9 mouse cellular contexts compared by ENCODE assay signal in the genomic region with DNA sequence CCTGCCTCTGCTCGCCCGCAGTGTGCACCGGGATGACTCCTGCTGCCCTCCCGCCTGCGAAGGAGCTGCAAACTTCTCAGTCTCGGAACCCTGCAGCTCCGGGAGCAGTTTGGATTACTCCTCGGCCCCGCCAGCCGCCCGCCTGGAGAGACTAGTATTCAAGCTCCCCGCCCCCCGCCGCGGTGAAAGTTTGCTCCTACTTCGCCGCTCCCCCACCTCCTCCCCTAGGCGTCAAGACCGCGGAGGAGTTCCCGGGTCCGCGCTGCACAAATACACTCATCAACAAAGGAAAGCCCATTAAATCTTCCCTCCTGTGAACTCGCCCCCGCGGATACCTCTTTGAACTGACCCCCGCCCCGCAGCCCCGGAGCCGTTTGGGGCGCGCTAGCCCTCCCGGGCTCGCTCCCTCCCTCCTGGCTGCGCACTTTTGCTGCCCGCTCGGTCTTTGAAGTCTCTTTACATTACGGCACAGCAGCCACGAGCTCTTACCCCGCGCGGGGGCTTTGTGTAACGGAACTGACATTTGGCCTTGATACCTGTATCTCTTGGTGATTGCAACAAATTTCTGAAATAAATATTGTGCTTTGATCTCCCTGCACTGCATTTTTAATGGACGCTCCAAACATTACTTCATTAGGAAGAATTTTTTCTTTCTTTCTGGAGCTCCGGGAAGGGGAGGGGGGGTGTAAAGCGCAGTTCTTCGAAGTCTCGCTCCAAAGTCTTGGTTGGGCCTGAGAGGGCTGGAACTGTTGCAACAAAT. TPM values are rescaled to one million over a fixed set of nuclear protein-coding genes. Genes with fewer than 3 reads are reported as not detected.
DNase-seq lines count a peak whose midpoint lies in the region; ATAC-seq and TF ChIP-seq lines count a peak whose summit lies in the region.
"Had no signal": no experiment of that assay in that cellular context is flagged by ENCODE, and none has a peak within 500 bp of the region (broad histone marks: within the 10 kb centered on the region; RNA-seq: fewer than 3 reads in every experiment).

No protein-coding gene starts in this region.

- H3K27me3 ChIP-seq in forebrain, embryonic 11.5 days (ENCODE audit: control insufficient read depth, insufficient read depth, low read length): peaks cover 59% of the 10 kb centered on the region
- H3K27me3 ChIP-seq in intestine, embryonic 16.5 days (replicated peaks; ENCODE audit: control insufficient read depth, insufficient read depth, low read length): peaks cover 57% of the 10 kb centered on the region
- H3K27me3 ChIP-seq in liver, embryonic 16.5 days (ENCODE audit: control insufficient read depth, insufficient read depth, low read depth, low read length): peaks cover 69% of the 10 kb centered on the region
- H3K27me3 ChIP-seq in thymus, adult 2 months (ENCODE audit: control insufficient read depth, insufficient read depth, low read length): peaks cover 24% of the 10 kb centered on the region

- no peak for TF ChIP-seq CTCF in thymus, adult 2 months (IDR thresholded peaks at IDR 0.05; ENCODE audit: borderline replicate concordance, control insufficient read depth, extremely low read depth, insufficient read depth, low read length, poor library complexity)

- peak; percentile 32 for DNase-seq in thymus, postnatal 4 days
- no peak for DNase-seq in thymus, adult 18-20 months
- DNase-seq in forebrain, embryonic 11.5 days (ENCODE audit: low spot score): peak; percentile 76
- DNase-seq in ovary, postnatal 10 days (ENCODE audit: low spot score): peak; percentile 13
- no peak for DNase-seq in thymus, postnatal 0 days (ENCODE audit: low spot score)
- no peak for DNase-seq in thymus, adult 2 months

- under 1% methylated on average over 48 of the region's 48 CpGs for WGBS in forebrain, embryonic 11.5 days
- WGBS in intestine, embryonic 16.5 days: 1% methylated on average over 48 of the region's 48 CpGs
- WGBS in liver, embryonic 16.5 days (ENCODE audit: insufficient replicate concordance): under 1% methylated on average over 48 of the region's 48 CpGs
- WGBS in thymus, adult 2 months: 4% methylated on average over 48 of the region's 48 CpGs

- H3K27ac ChIP-seq in forebrain, embryonic 11.5 days (ENCODE audit: low read depth, low read length): no peak overlapping the region; the same call in 1 of the 2 replicates
- no peak overlapping the region for H3K27ac ChIP-seq in intestine, embryonic 16.5 days (ENCODE audit: low read length)
- H3K27ac ChIP-seq in liver, embryonic 16.5 days (ENCODE audit: low read length): no peak overlapping the region
- H3K27ac ChIP-seq in thymus, adult 2 months (ENCODE audit: control insufficient read depth, insufficient read depth, low read length): no peak overlapping the region

- peaks cover 34% of the 10 kb centered on the region for H3K4me1 ChIP-seq in forebrain, embryonic 11.5 days (replicated peaks; ENCODE audit: control insufficient read depth, insufficient read depth, low read length)
- H3K4me1 ChIP-seq in intestine, embryonic 16.5 days (ENCODE audit: control insufficient read depth, insufficient read depth, low read length): peaks cover 28% of the 10 kb centered on the region
- peaks cover 3% of the 10 kb centered on the region for H3K4me1 ChIP-seq in liver, embryonic 16.5 days (ENCODE audit: control insufficient read depth, low read depth, low read length)
- peaks cover 4% of the 10 kb centered on the region; the same call in 1 of the 2 replicates for H3K4me1 ChIP-seq in thymus, adult 2 months (replicated peaks; ENCODE audit: control insufficient read depth, insufficient read depth, low read length)

- H3K36me3 ChIP-seq in forebrain, embryonic 11.5 days (ENCODE audit: control insufficient read depth, insufficient read depth, low read length): no peaks in the 10 kb centered on the region
- H3K36me3 ChIP-seq in intestine, embryonic 16.5 days (ENCODE audit: control insufficient read depth, insufficient read depth, low read length): no peaks in the 10 kb centered on the region
- no peaks in the 10 kb centered on the region for H3K36me3 ChIP-seq in liver, embryonic 16.5 days (ENCODE audit: control insufficient read depth, insufficient read depth)
- no peaks in the 10 kb centered on the region for H3K36me3 ChIP-seq in thymus, adult 2 months (ENCODE audit: control insufficient read depth, insufficient read depth, low read length)

- H3K9ac ChIP-seq in forebrain, embryonic 11.5 days (ENCODE audit: low read length): peak overlapping the region; percentile 25; the same call in 1 of the 2 replicates
- peak overlapping the region; percentile 24; the same call in 1 of the 2 replicates for H3K9ac ChIP-seq in intestine, embryonic 16.5 days (ENCODE audit: low read depth, low read length)
- no peak overlapping the region for H3K9ac ChIP-seq in liver, embryonic 16.5 days (ENCODE audit: low read depth, low read length)

- no peaks in the 10 kb centered on the region for H3K9me3 ChIP-seq in forebrain, embryonic 11.5 days (ENCODE audit: control insufficient read depth, low read length)
- no peaks in the 10 kb centered on the region for H3K9me3 ChIP-seq in intestine, embryonic 16.5 days (ENCODE audit: control insufficient read depth, low read length)
- no peaks in the 10 kb centered on the region for H3K9me3 ChIP-seq in liver, embryonic 16.5 days (replicated peaks; ENCODE audit: control insufficient read depth, low read length)

- peak overlapping the region; percentile 83 for H3K4me2 ChIP-seq in forebrain, embryonic 11.5 days (ENCODE audit: low read depth, low read length, severe bottlenecking)
- peak overlapping the region; percentile 68 for H3K4me2 ChIP-seq in intestine, embryonic 16.5 days (ENCODE audit: low read depth, low read length)
- peak overlapping the region; percentile 24; the same call in 1 of the 2 replicates for H3K4me2 ChIP-seq in liver, embryonic 16.5 days (ENCODE audit: low read depth, low read length)

- no peak for TF ChIP-seq POLR2A in thymus, adult 2 months (IDR thresholded peaks at IDR 0.05; ENCODE audit: control insufficient read depth, extremely low read depth, insufficient read depth, low read length, poor library complexity)

- peak overlapping the region; percentile 29 for H3K4me3 ChIP-seq in forebrain, embryonic 11.5 days (ENCODE audit: low read depth, low read length)
- H3K4me3 ChIP-seq in intestine, embryonic 16.5 days (ENCODE audit: low read length): peak overlapping the region; percentile 45
- 0 out of 2 replicates have a peak overlapping the region, but pooled peaks have one; percentile 8 for H3K4me3 ChIP-seq in liver, embryonic 16.5 days (ENCODE audit: low read depth, low read length)
- H3K4me3 ChIP-seq in thymus, adult 2 months (ENCODE audit: control insufficient read depth, insufficient read depth, low read length): no peak overlapping the region

- ATAC-seq in forebrain, embryonic 11.5 days (replicated peaks; ENCODE audit: low FRiP score): no peak
- no peak for ATAC-seq in intestine, embryonic 16.5 days
- no peak for ATAC-seq in liver, embryonic 16.5 days (ENCODE audit: low read depth)

RNA-seq across cellular contexts. Expression of gene Sp5, which starts 2.7 kb away (rescaled TPM):
- 14.0 TPM in 2 replicates for polyA plus RNA-seq in forebrain, embryonic 11.5 days (2014; fragmentation: Nextera tagmentation; extraction: Ambion mirVana)
- polyA plus RNA-seq in intestine, embryonic 16.5 days (2015; fragmentation: Nextera tagmentation; extraction: Ambion mirVana): 0.33 and 0.42 TPM in 2 replicates
- polyA plus RNA-seq in liver, embryonic 16.5 days (2015; fragmentation: Nextera tagmentation; extraction: Ambion mirVana): 0.04 TPM in 1 of 2 replicates, not detected in the other
- not detected in 2 replicates for polyA plus RNA-seq in thymus, postnatal 0 days (2015; fragmentation: Nextera tagmentation; extraction: Ambion mirVana)
- polyA plus RNA-seq in thymus, adult 2 months (2012; rRNA removed): 0.08 and 0.12 TPM in 2 replicates

RNA-seq across cellular contexts. Expression of gene Erich2, which starts 36.6 kb away (rescaled TPM):
- polyA plus RNA-seq in forebrain, embryonic 11.5 days (2014; fragmentation: Nextera tagmentation; extraction: Ambion mirVana): 0.79 and 0.80 TPM in 2 replicates
- polyA plus RNA-seq in intestine, embryonic 16.5 days (2015; fragmentation: Nextera tagmentation; extraction: Ambion mirVana): 0.42 and 0.78 TPM in 2 replicates
- 0.07 TPM in 1 of 2 replicates, not detected in the other for polyA plus RNA-seq in liver, embryonic 16.5 days (2015; fragmentation: Nextera tagmentation; extraction: Ambion mirVana)
- 0.27 and 0.31 TPM in 2 replicates for polyA plus RNA-seq in thymus, postnatal 0 days (2015; fragmentation: Nextera tagmentation; extraction: Ambion mirVana)
- polyA plus RNA-seq in thymus, adult 2 months (2012; rRNA removed): 0.09 TPM in 1 of 2 replicates, not detected in the other
- polyA plus RNA-seq: liver, adult 2 months had no signal

Comparison
In these comparisons a context has a peak if more than half of its experiments do, and no peak if none do; other contexts are left out.
1. DNase-seq: peak in thymus, postnatal 4 days (single experiment), forebrain, embryonic 11.5 days (single experiment) and ovary, postnatal 10 days (single experiment); none in thymus, adult 18-20 months (0 of 2), thymus, postnatal 0 days (single experiment) and thymus, adult 2 months (single experiment).
2. H3K4me2 ChIP-seq: peak in every context shown above with its lines; median percentile 83 in forebrain, embryonic 11.5 days; 68 in intestine, embryonic 16.5 days; 24 in liver, embryonic 16.5 days.
3. RNA of gene Sp5, which starts 2.7 kb away (polyA plus RNA-seq): 14.0 TPM in forebrain, embryonic 11.5 days; 0.33 to 0.42 TPM in intestine, embryonic 16.5 days, 0.08 to 0.12 TPM in thymus, adult 2 months, not detected in thymus, postnatal 0 days and 0.04 TPM in liver, embryonic 16.5 days; every median in the first group is over 10 times any median in the second.